Mouse (Mus musculus): ENCODE measurements around the gene Il27.

Gene Il27

GRCm38 (mm10) chr7:126606611-126607010 lies 11.9 kb upstream of the Il27 start:
- DNase-seq = no peak

- no peak for DNase-seq
Observed at GRCm38 (mm10) chr7:126602650-126603049, 7.9 kb upstream of the Il27 start.

DNA sequence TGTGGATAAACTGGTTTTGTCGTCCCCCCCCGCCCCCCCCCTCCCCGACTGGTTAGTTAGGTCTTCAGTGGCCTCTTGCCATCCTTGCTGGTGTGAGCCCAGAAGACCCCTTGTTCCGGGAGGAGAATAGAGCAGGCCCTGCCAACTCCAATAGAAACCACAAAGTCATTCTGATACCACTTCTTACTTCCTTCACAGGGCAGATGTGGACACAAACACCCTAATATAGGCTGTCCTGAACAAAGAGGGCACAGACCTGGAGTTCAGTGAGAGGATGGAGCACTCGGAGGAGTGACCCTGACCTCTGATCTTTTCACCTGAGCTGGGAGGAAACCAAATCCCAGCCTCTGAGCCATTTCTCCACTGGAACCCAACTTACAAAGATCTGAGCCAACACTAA lies 7.2 kb upstream of the Il27 start:
- no peak for DNase-seq

- DNase-seq = no peak
Observed at GRCm38 (mm10) chr7:126598919-126599318, 4.2 kb upstream of the Il27 start.

GRCm38 (mm10) chr7:126596414-126596813 lies 1.7 kb upstream of the Il27 start:
- no peak for DNase-seq

DNA sequence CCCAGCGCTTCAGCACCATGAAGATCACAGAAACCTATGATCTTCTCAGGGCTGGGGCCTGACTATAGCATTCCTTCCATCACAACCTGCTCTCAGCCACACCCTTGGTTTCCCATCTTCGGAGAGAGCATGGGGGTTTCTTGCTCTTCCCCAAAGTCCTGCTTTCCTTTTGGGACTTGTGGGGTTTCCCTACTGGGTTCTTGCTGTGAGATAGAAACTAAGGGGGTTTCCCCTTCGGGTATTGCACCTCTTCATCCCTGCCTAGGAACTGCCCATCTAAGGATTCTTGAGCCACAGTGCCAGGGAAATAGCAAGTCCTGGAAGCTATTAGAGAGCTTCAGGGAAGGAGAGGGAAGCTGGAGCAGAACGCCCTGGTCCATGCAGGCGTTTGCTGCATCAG lies 1.1 kb upstream of the Il27 start:
- DNase-seq = no peak

DNA sequence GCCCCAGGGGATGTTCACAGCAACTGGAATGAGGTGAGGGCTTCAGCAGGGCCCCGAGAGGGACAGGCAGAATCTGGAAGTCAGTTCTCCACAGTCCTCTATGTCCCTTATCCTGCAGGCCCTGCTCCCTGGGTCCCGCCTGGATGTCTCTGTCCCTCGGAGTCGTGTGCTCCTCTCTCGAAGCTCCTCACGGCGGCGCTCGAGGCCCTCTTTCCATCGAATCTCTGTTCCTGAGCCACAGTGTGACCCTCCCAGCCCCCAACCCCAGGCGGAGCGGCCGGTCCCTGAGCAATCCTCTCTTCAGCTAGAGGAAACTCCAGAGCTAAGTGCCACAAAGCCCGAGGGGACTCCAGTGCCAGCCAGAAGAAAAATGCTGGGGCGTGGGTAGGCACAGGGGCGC lies 7.0 kb downstream of the Il27 start:
- peak; percentile 85 to 90 for DNase-seq

DNA sequence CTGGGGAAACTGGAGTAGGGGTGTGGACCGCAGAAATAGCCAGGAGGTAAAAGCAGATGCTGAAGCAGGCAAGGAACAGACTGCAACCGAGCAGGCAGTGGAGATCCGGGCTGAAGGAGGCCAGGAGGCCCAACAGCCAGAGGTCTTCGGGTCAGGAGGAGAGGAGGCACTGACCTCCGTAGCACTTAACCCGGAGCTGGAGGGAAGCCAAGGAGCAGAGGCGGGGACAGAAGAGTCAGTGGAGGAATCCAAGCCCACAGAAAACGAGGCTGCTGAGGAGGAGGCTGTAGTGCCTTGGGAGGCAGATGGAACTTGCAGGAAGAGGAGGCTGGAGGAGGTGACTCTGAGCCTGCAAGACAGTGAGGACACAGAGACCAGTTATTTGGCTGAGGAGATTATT lies 7.9 kb downstream of the Il27 start:
- DNase-seq = peak; percentile 21 to 49

DNA sequence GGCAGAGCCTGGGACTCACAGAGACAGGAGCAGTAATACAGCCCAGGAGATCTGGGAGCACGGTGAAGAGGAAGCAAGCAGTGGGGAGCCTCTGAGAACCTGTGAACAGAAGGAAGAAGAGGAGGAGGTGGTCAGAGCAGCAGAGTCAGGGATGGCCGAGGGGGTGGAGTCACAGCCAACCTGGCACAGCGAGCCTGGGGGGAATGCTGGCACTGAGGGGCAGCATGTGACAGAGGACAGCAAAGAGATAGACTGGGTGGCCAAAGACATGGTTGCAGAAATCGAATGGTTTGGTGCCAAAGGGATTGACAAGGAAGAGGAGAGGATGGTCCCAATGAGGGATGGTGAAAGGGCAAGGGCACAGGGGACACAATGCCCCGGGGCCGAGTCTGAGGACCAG lies 9.0 kb downstream of the Il27 start, which contains the start of gene Cln3:
Gene Cln3, minus strand, starts transcription at position 101 of the 400 bp plus-strand sequence.
- DNase-seq = no peak

DNA sequence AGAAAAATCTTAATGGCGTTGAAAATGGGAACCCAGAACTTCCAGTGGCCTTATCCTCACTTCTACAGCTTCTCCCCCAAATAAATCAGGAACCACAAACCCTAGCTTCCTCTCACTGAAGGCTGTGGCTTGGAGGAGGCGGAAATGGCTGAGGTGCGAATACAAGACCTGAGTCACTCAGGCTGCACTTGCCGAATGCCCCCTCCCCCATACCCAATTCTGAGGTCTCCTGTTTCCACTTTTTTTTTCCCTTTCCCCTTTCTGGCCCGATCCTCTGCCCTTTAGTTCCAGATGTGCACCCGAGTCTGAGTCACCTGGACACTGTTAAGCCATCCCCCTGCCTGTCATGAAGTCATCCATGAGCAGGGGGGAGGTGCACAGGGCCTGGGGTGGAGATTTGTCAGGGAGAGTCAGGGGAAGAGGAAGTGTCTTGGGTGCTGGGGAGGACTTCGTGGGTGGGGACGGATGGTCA lies 10.2 kb downstream of the Il27 start, which contains the start of gene Apobr:
Gene Apobr, plus strand, starts transcription at position 437 of the 472 bp plus-strand sequence.
- DNase-seq = no peak

DNA sequence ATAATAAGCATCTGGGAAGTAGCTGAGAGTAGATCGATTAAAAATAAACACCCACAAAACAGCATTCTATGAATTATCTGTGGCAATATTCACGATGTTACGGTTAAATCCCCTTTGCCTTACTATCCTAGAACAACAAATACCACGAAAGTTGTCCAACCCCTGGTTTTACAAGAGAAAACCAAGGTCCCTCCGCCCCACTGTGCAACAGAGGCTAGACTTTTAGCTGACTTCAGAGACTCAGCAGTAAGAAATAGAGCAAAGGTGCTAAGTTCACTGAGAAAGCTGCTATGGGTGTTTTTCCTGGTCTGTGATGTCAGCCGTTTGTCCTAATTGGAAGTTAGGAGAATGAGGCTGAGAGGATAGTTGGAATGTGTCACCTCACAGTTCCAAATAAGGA lies 11.0 kb downstream of the Il27 start:
- DNase-seq = no peak

DNA sequence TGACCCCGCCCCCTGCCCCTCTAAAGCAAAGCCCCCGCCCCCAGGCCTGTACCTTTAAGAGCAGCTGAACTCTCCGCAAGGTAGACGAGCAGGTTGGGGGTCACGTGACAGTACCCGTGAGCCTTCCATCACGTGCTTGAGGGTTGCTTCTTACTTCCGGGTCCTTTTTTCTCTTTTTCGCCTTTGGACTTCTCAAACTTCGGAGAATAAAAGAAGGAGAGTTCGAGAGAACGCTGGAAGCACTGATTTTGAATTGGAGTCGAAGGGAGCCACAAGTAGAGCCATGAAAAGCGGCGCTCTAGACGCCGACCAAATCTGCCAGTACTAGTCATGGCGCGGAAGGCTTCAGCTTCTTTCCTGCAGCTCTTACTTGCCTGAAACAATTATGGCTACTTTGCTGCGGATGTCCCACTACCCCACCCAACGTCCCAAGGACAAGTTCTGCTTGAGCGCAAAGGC lies 11.5 kb downstream of the Il27 start:
- peak; percentile 91 to 95 for DNase-seq

GRCm38 (mm10) chr7:126582759-126583158 lies 12.0 kb downstream of the Il27 start:
- DNase-seq = peak; percentile 51 to 73

DNA sequence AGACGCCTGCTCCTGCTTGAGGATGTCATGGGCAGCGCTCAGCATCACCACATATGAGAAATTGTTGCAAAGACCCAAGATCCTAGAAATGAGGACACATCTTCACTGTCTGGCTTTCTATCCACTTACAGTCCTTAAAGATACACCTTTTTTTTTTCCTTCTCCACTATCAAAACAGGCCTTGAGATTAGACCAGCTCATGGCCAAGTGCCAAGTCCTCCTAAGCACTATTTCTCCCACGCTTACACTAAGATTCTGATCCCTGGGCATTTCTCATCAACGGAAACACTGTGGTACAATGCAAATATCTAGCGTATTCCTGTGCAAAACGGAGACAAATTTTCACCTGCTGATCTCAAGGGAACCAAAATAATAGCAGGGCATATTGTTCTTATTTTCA lies 13.1 kb downstream of the Il27 start:
- no peak for DNase-seq

GRCm38 (mm10) chr7:126579172-126579571 lies 15.6 kb downstream of the Il27 start:
- DNase-seq = peak; percentile 74 to 79

DNA sequence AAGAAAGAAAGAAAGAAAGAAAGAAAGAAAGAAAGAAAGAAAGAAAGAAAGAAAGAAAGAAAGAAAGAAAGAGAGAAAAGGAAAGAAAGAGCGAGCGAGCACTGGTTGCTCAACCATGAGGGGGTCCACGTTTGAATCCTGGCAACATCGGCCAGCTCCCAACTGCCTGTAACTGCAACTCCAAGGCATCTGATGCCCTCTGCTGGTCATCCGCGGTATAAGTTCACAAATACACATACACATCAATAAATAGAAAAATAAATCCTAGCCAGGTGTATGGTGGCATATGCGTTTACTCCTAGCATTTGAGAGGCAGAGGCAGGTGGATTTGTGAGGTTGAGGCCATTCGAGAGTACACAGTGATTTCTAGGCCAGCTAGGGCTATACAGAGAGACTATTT lies 17.8 kb downstream of the Il27 start:
- peak; percentile 79 for DNase-seq

DNA sequence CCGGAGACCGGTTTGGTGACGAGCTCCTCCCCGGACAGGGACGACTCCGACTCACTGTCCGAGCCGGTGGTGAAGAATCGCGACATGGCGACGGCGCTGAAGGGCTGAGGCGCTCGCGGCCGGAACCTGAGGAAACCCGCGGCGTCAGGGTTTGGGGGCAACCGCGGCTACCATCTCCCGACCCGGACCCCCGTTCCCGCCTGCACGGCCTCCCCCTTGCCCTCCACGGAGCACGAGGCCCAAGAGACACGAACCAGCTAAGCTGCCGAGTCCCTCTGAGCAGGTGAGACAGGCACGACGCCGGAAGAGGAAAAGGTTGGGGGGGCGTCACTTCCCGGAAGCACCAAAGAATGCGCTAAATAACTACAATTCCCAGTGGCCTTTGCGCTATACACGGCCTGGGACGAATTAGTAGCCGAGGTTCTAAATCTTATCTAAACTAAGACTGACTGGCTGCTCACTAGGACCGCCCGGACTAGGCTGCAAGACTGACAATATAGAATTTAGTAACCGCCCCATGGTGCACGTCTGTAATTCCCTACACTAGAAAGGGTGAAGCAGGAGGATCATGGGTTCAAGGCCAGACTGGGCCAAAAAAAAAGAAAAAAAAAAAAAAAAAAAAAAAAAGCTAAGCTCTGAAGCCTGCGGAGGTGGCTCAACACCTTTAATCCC lies 28.5 kb downstream of the Il27 start, which contains the start of gene Eif3c:
Gene Eif3c, minus strand, starts transcription at position 318 of the 672 bp plus-strand sequence.
- DNase-seq = peak; percentile 83 to 89

- DNase-seq = peak in 1 of 2 experiments; percentile 64
Observed at GRCm38 (mm10) chr7:126565693-126566092, 29.0 kb downstream of the Il27 start.

GRCm38 (mm10) chr7:126556635-126557034 lies 38.1 kb downstream of the Il27 start:
- no peak for DNase-seq

- peak in 1 of 2 experiments; percentile 28 for DNase-seq
Observed at GRCm38 (mm10) chr7:126554796-126555195, 39.9 kb downstream of the Il27 start.

DNA sequence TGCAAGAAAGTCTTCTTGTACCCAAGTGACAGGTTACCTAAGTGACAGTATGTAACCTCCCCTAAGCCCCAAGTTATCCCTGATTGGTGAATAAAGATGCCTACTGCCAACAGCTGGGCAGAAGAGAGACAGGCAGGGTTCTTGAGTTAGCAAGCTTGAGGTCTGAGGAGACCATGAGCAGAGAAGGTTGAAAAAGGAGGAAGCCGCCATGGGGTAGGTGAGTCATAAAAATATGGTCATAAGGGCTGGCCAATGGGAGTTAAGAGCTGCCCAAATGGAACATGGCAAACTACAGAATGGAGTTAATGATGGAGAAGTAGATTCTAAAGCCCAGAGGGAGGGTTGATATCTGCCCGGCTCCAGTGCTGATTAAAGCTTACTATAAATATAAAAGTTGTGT lies 49.1 kb downstream of the Il27 start:
- no peak for DNase-seq

DNA sequence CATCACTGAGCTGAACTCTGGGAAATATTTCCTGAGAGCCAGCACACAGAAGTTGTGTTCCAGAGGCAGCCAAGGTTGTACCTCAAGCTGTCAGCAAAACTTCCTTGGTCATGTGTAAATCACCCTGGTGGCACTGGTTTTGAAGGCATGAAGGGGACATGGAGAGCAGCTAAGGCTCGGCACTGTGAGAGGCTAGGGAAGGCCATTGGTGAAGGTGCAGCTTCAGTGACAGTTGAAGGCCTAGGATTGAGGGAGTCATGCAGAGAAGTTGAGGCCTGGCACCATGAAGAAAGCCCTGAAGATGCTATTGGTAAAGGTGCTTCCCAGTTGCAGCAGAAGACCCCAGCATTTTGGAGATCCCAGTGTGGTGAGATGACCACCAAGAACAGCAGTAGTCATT lies 53.1 kb downstream of the Il27 start:
- DNase-seq = no peak
